Mouse (Mus musculus) thymus, postnatal 14 days (tissue): Measurements from ENCODE around the gene Gm20388.

ENCODE experiments used
- DNase-seq: peaks from one replicate; pipeline ENCODE4 v3.0.0; 2021

Gene Gm20388

GRCm38 (mm10) chr8:121887547-121887946 is 1976.9 kb downstream of the Gm20388 start:
- DNase-seq, result no peak

GRCm38 (mm10) chr8:121889317-121889716 is 1978.7 kb downstream of the Gm20388 start:
- DNase-seq, result no peak

GRCm38 (mm10) chr8:121889810-121890785 is 1979.5 kb downstream of the Gm20388 start:
- DNase-seq, result no peak

- no peak for DNase-seq
Observed at GRCm38 (mm10) chr8:121892875-121893274, 1982.2 kb downstream of the Gm20388 start.

- no peak for DNase-seq
Observed at GRCm38 (mm10) chr8:121895910-121896309, 1985.3 kb downstream of the Gm20388 start.

- no peak for DNase-seq
Observed at GRCm38 (mm10) chr8:121896476-121897145, 1986.0 kb downstream of the Gm20388 start.

- no peak for DNase-seq
Observed at GRCm38 (mm10) chr8:121897205-121897604, 1986.6 kb downstream of the Gm20388 start.

GRCm38 (mm10) chr8:121897871-121898381 is 1987.3 kb downstream of the Gm20388 start:
- no peak for DNase-seq

GRCm38 (mm10) chr8:121898401-121898931 is 1987.8 kb downstream of the Gm20388 start:
- DNase-seq, result peak; percentile 45

- no peak for DNase-seq
Observed at GRCm38 (mm10) chr8:121899180-121900044, 1988.8 kb downstream of the Gm20388 start.

- DNase-seq, result no peak
Observed at GRCm38 (mm10) chr8:121901498-121902236, 1991.0 kb downstream of the Gm20388 start.

- no peak for DNase-seq
Observed at GRCm38 (mm10) chr8:121903977-121904376, 1993.3 kb downstream of the Gm20388 start.

- no peak for DNase-seq
Observed at GRCm38 (mm10) chr8:121904999-121905398, 1994.4 kb downstream of the Gm20388 start.

- DNase-seq, result no peak
Observed at GRCm38 (mm10) chr8:121905420-121905819, 1994.8 kb downstream of the Gm20388 start.

- DNase-seq, result no peak
Observed at GRCm38 (mm10) chr8:121905864-121906263, 1995.2 kb downstream of the Gm20388 start.

GRCm38 (mm10) chr8:121906542-121907512 is 1996.2 kb downstream of the Gm20388 start:
- peak; percentile 39 for DNase-seq

- DNase-seq, result peak; percentile 99
Observed at GRCm38 (mm10) chr8:121907587-121908248, 1997.1 kb downstream of the Gm20388 start, which contains the start of gene Slc7a5. TSS of gene Slc7a5 (minus strand) at chr8:121907694.

- DNase-seq, result peak; percentile 14
Observed at GRCm38 (mm10) chr8:121908378-121909147, 1997.9 kb downstream of the Gm20388 start.

GRCm38 (mm10) chr8:121909148-121909541 is 1998.5 kb downstream of the Gm20388 start:
- peak; percentile 11 for DNase-seq
